Mouse (Mus musculus): ENCODE measurements around the gene Gm17949. TPM values are rescaled to one million over a fixed set of nuclear protein-coding genes. Genes with fewer than 3 reads are reported as not detected.
A peak's percentile ranks its signal among the peaks of the same experiment; 100 is the strongest.
"Not testable (repeated sequence)": the region's sequence is repeated elsewhere in the genome, so short reads cannot be mapped to it uniquely, and the experiment has no call there.

The Gm17949 gene
- polyA plus RNA-seq, 1 experiment from 2014 or later, result 0.38 TPM

DNA sequence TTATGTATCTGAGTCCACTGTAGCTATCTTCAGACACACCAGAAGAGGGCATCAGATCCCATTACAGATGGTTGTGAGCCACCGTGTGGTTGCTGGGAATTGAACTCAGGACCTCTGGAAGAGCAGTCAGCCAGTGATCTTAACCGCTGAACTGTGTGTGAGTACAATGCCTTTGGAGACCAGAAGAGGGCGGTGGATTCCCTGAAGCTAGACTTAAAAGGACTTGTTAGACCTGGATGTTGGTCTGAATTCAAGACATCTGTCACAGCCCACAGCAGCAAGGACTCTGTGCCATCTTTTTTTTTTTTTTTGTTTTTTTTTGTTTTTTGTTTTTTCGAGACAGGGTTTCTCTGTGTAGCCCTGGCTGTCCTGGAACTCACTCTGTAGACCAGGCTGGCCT is 40.4 kb downstream of the Gm17949 start:
- H3K9ac ChIP-seq (ENCODE audit: low read depth, low read length); H3K27me3 ChIP-seq (ENCODE audit: insufficient read depth, low read length); H3K4me2 ChIP-seq (ENCODE audit: low read length); ATAC-seq (replicated peaks; ENCODE audit: low FRiP score, low read depth); H3K9me3 ChIP-seq (replicated peaks; ENCODE audit: low read length); H3K4me1 ChIP-seq (replicated peaks; ENCODE audit: insufficient read depth, low read length); H3K27ac ChIP-seq; DNase-seq (ENCODE audit: low spot score); H3K4me3 ChIP-seq (replicated peaks; ENCODE audit: low read depth, low read length): not testable (repeated sequence)
- peaks cover 11% of the 10 kb centered on the region for H3K36me3 ChIP-seq (ENCODE audit: insufficient read depth, low read length)
- peak; percentile 42; the same call in 1 of the 2 replicates for TF ChIP-seq CTCF (IDR thresholded peaks at IDR 0.05; ENCODE audit: low read depth)
- 89% methylated on average over 4 of the region's 4 CpGs for WGBS

GRCm38 (mm10) chr17:57056246-57056645 is 45.0 kb downstream of the Gm17949 start:
- Histone ChIP-seq H3K36me3 (ENCODE audit: insufficient read depth, low read length) (peaks cover 9% of the 10 kb centered on the region), H3K4me1 (replicated peaks; ENCODE audit: insufficient read depth, low read length) (peaks cover 7% of the 10 kb centered on the region; the same call in 1 of the 2 replicates), H3K4me3 (replicated peaks; ENCODE audit: low read depth, low read length) (no peak overlapping the region), H3K27me3 (ENCODE audit: insufficient read depth, low read length) (no peaks in the 10 kb centered on the region), H3K27ac (no peak overlapping the region), H3K4me2 (ENCODE audit: low read length) (no peak overlapping the region), H3K9me3 (replicated peaks; ENCODE audit: low read length) (no peaks in the 10 kb centered on the region), H3K9ac (ENCODE audit: low read depth, low read length) (no peak overlapping the region)
- DNase-seq (ENCODE audit: low spot score) (no peak), ATAC-seq (replicated peaks; ENCODE audit: low FRiP score, low read depth) (no peak)
- WGBS, result 87% methylated on average over 3 of the region's 3 CpGs
- no peak for TF ChIP-seq CTCF (IDR thresholded peaks at IDR 0.05; ENCODE audit: low read depth)

DNA sequence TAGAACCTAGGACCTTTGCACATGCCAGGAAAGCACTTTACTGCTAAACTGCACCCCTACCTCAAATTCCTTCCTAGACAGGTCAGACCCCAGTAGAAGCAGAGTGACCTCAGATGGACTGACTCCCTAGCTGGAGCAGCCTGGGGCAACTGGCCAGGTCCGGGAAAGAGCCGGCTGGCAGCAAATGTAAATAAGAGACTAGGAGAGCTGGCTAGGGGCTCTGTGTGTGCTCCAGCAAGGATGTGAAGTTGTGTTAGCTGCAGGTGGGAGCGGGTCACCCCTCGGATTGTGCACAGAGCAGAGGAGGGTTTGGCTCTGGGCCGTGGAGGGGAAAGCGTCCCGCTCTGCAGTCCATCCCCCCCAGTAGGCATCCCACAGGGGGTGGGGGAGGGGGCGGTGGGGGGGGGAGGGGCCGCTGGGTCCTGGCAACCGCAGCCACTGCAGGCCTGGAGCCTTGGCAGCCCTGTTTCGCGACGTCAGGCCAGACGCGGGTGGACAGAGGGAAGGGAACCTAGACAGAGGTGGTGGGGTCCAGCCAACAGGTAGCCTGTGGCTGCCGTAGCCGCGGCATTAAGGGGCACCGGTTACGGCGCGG is 47.7 kb downstream of the Gm17949 start, which contains the start of gene Crb3:
TSS of gene Crb3 (plus strand) at position 215 of the 595 bp plus-strand sequence.
- Histone ChIP-seq H3K27me3 (ENCODE audit: insufficient read depth, low read length) (peaks cover 8% of the 10 kb centered on the region), H3K36me3 (ENCODE audit: insufficient read depth, low read length) (no peaks in the 10 kb centered on the region), H3K4me2 (ENCODE audit: low read length) (peak within 1 kb of the TSS; percentile 96), H3K9me3 (replicated peaks; ENCODE audit: low read length) (no peaks in the 10 kb centered on the region), H3K27ac (peak within 1 kb of the TSS; percentile 76), H3K4me1 (replicated peaks; ENCODE audit: insufficient read depth, low read length) (peaks cover 9% of the 10 kb centered on the region; the same call in 1 of the 2 replicates), H3K4me3 (replicated peaks; ENCODE audit: low read depth, low read length) (peak within 1 kb of the TSS; percentile 87), H3K9ac (ENCODE audit: low read depth, low read length) (peak within 1 kb of the TSS; percentile 86)
- no peak; the same call in 1 of the 2 replicates for ATAC-seq (replicated peaks; ENCODE audit: low FRiP score, low read depth)
- no peak for TF ChIP-seq CTCF (IDR thresholded peaks at IDR 0.05; ENCODE audit: low read depth)
- 3% methylated on average over 16 of the region's 22 CpGs for WGBS
- no peak for DNase-seq (ENCODE audit: low spot score)

- H3K27ac ChIP-seq, result peak within 1 kb of the TSS; percentile 76
- peak within 1 kb of the TSS; percentile 96 for H3K4me2 ChIP-seq (ENCODE audit: low read length)
- peaks cover 8% of the 10 kb centered on the region for H3K27me3 ChIP-seq (ENCODE audit: insufficient read depth, low read length)
- under 1% methylated on average over 41 of the region's 45 CpGs for WGBS
- H3K9ac ChIP-seq (ENCODE audit: low read depth, low read length), result peak within 1 kb of the TSS; percentile 86
- H3K9me3 ChIP-seq (replicated peaks; ENCODE audit: low read length), result no peaks in the 10 kb centered on the region
- H3K36me3 ChIP-seq (ENCODE audit: insufficient read depth, low read length), result no peaks in the 10 kb centered on the region
- ATAC-seq (replicated peaks; ENCODE audit: low FRiP score, low read depth), result peak; percentile 30; the same call in 1 of the 2 replicates
- peaks cover 9% of the 10 kb centered on the region; the same call in 1 of the 2 replicates for H3K4me1 ChIP-seq (replicated peaks; ENCODE audit: insufficient read depth, low read length)
- TF ChIP-seq CTCF (IDR thresholded peaks at IDR 0.05; ENCODE audit: low read depth), result no peak
- peak within 1 kb of the TSS; percentile 87 for H3K4me3 ChIP-seq (replicated peaks; ENCODE audit: low read depth, low read length)
- peak; percentile 84 for DNase-seq (ENCODE audit: low spot score)
These were observed 48.3 kb downstream of the Gm17949 start, which contains the start of gene Slc25a23 for GRCm38 (mm10) chr17:57059486-57059977. Slc25a23 (minus strand) TSS chr17:57059863.

GRCm38 (mm10) chr17:57060231-57060801 is 49.0 kb downstream of the Gm17949 start:
- Histone ChIP-seq H3K4me1 (replicated peaks; ENCODE audit: insufficient read depth, low read length) (peaks cover 9% of the 10 kb centered on the region; the same call in 1 of the 2 replicates), H3K4me3 (replicated peaks; ENCODE audit: low read depth, low read length) (peak overlapping the region; percentile 87), H3K36me3 (ENCODE audit: insufficient read depth, low read length) (no peaks in the 10 kb centered on the region), H3K27me3 (ENCODE audit: insufficient read depth, low read length) (peaks cover 8% of the 10 kb centered on the region), H3K4me2 (ENCODE audit: low read length) (peak overlapping the region; percentile 96), H3K9me3 (replicated peaks; ENCODE audit: low read length) (no peaks in the 10 kb centered on the region), H3K9ac (ENCODE audit: low read depth, low read length) (0 out of 2 replicates have a peak overlapping the region, but pooled peaks have one; percentile 86), H3K27ac (peak overlapping the region; percentile 76)
- ATAC-seq (replicated peaks; ENCODE audit: low FRiP score, low read depth) (peak; percentile 88), DNase-seq (ENCODE audit: low spot score) (peak; percentile 98)
- under 1% methylated on average over 44 of the region's 44 CpGs for WGBS
- peak; percentile 68 for TF ChIP-seq CTCF (IDR thresholded peaks at IDR 0.05; ENCODE audit: low read depth)

GRCm38 (mm10) chr17:57061069-57061468 is 49.8 kb downstream of the Gm17949 start:
- 37% methylated on average over 10 of the region's 10 CpGs for WGBS
- ATAC-seq (replicated peaks; ENCODE audit: low FRiP score, low read depth) (no peak), DNase-seq (ENCODE audit: low spot score) (no peak)
- Histone ChIP-seq H3K36me3 (ENCODE audit: insufficient read depth, low read length) (no peaks in the 10 kb centered on the region), H3K4me2 (ENCODE audit: low read length) (peak overlapping the region; percentile 96), H3K4me1 (replicated peaks; ENCODE audit: insufficient read depth, low read length) (peaks cover 9% of the 10 kb centered on the region; the same call in 1 of the 2 replicates), H3K9ac (ENCODE audit: low read depth, low read length) (no peak overlapping the region), H3K27ac (peak overlapping the region; percentile 76), H3K4me3 (replicated peaks; ENCODE audit: low read depth, low read length) (peak overlapping the region; percentile 87; the same call in 1 of the 2 replicates), H3K27me3 (ENCODE audit: insufficient read depth, low read length) (peaks cover 8% of the 10 kb centered on the region), H3K9me3 (replicated peaks; ENCODE audit: low read length) (no peaks in the 10 kb centered on the region)
- TF ChIP-seq CTCF (IDR thresholded peaks at IDR 0.05; ENCODE audit: low read depth), result no peak
